Mouse (Mus musculus): ENCODE measurements around the gene Mrpl43. TPM values are rescaled to one million over a fixed set of nuclear protein-coding genes. Genes with fewer than 3 reads are reported as not detected.

Mrpl43 gene
- total and polyA plus RNA-seq, 3 experiments, result 45.6 to 64.7 (median 53.6) TPM

GRCm38 (mm10) chr19:44968329-44968728, 37.9 kb downstream of the Mrpl43 start:
- Histone ChIP-seq H3K4me3 (no peak overlapping the region), H3K4me1 (ENCODE audit: control insufficient read depth, insufficient read depth, low read length) (no peaks in the 10 kb centered on the region), H3K36me3 (ENCODE audit: control insufficient read depth, insufficient read depth, low read length) (peaks cover 2% of the 10 kb centered on the region), H3K27me3 (ENCODE audit: control insufficient read depth, insufficient read depth, low read length) (no peaks in the 10 kb centered on the region), H3K27ac (no peak overlapping the region), H3K79me2 (replicated peaks; ENCODE audit: control insufficient read depth, insufficient read depth, low read length) (no peaks in the 10 kb centered on the region), H3K9ac (ENCODE audit: low read depth, low read length) (no peak overlapping the region)
- 86% methylated on average over 3 of the region's 3 CpGs for WGBS
- TF ChIP-seq EP300 (IDR thresholded peaks at IDR 0.05; ENCODE audit: insufficient read depth, low read depth, low read length) (no peak), POLR2A (IDR thresholded peaks at IDR 0.05; ENCODE audit: insufficient read depth, low read depth, low read length) (no peak), CTCF (IDR thresholded peaks at IDR 0.05) (no peak)
- intact Hi-C loops (cut with DNase I), result no loop called here
- no peak for DNase-seq

DNA sequence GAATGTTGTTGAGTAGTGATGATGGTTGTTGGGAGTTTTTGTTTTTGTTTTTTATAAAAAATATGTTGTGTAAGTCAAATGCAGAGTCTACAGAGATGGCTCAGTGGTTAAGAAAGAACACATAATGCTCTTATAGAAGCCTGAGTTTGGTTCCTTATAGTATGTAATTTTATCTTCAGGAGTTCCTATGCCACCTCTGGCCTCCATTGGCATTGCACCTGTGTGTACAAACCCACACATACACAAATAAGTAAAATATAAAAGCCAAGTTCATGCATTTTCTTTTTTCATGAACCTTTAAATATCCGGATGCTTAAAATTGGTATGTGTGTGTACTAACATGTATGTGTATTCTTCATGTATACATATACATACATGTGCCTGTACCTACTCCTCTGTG, 40.3 kb downstream of the Mrpl43 start:
- intact Hi-C loops (cut with DNase I), result no loop called here
- H3K4me3 ChIP-seq, result no peak overlapping the region
- H3K27me3 ChIP-seq (ENCODE audit: control insufficient read depth, insufficient read depth, low read length), result no peaks in the 10 kb centered on the region
- TF ChIP-seq CTCF (IDR thresholded peaks at IDR 0.05) (peak; percentile 24), EP300 (IDR thresholded peaks at IDR 0.05; ENCODE audit: insufficient read depth, low read depth, low read length) (no peak)
- H3K9ac ChIP-seq (ENCODE audit: low read depth, low read length), result no peak overlapping the region
- 97% methylated on average over 1 of the region's 1 CpGs for WGBS
- H3K4me1 ChIP-seq (ENCODE audit: control insufficient read depth, insufficient read depth, low read length), result no peaks in the 10 kb centered on the region
- H3K36me3 ChIP-seq (ENCODE audit: control insufficient read depth, insufficient read depth, low read length), result peaks cover 2% of the 10 kb centered on the region
- no peaks in the 10 kb centered on the region for H3K79me2 ChIP-seq (replicated peaks; ENCODE audit: control insufficient read depth, insufficient read depth, low read length)
- H3K27ac ChIP-seq, result no peak overlapping the region
- no peak for DNase-seq

DNA sequence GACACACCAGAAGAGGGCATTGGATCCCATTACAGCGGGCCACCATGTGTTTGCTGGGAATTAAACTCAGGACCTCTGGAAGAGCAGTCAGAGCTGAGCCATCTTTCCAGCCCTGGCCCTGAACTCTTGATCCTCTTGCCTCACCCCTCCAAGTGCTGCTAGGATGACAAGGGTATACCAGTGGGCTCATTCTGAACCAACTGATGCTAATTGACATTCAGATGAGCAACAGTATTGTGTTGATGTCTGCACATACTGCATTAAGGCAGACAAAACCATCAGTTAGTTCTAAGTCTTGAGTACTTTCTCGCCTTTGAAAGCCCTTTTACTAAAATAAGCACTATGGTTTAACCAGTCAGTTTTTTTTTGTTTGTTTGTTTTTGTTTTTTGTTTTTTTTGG, 46.6 kb downstream of the Mrpl43 start:
- Histone ChIP-seq H3K79me2 (replicated peaks; ENCODE audit: control insufficient read depth, insufficient read depth, low read length) (no peaks in the 10 kb centered on the region), H3K27me3 (ENCODE audit: control insufficient read depth, insufficient read depth, low read length) (no peaks in the 10 kb centered on the region), H3K9ac (ENCODE audit: low read depth, low read length) (no peak overlapping the region), H3K4me1 (ENCODE audit: control insufficient read depth, insufficient read depth, low read length) (no peaks in the 10 kb centered on the region), H3K4me3 (no peak overlapping the region), H3K27ac (no peak overlapping the region), H3K36me3 (ENCODE audit: control insufficient read depth, insufficient read depth, low read length) (no peaks in the 10 kb centered on the region; the same call in 1 of the 2 replicates)
- DNase-seq, result no peak
- intact Hi-C loops (cut with DNase I), result no loop called here
- WGBS, result 98% methylated on average over 2 of the region's 2 CpGs
- TF ChIP-seq EP300 (IDR thresholded peaks at IDR 0.05; ENCODE audit: insufficient read depth, low read depth, low read length) (no peak), CTCF (IDR thresholded peaks at IDR 0.05) (no peak), POLR2A (IDR thresholded peaks at IDR 0.05; ENCODE audit: insufficient read depth, low read depth, low read length) (no peak)

Other genes with a start within 250 kb of the Mrpl43 start
- gene Slf2, start 75.3 kb downstream of the Mrpl43 start, total RNA-seq (2021), result 10 to 100 TPM; 18.4 to 23.0 TPM
- gene Slf2, start 75.3 kb downstream of the Mrpl43 start, polyA plus RNA-seq (2012; rRNA removed), result 14.3 and 16.6 TPM in 2 replicates
- under 1 TPM; 0.32 to 0.37 TPM for gene Sema4g, start 17.3 kb downstream of the Mrpl43 start, total RNA-seq (2021)
- gene Sema4g, start 17.3 kb downstream of the Mrpl43 start, polyA plus RNA-seq (2012; rRNA removed), result 0.94 and 1.2 TPM in 2 replicates
- 10 to 100 TPM; 29.3 to 32.1 TPM for gene Twnk, start 779 bp downstream of the Mrpl43 start, total RNA-seq (2021)
- 11.9 and 21.9 TPM in 2 replicates for gene Twnk, start 779 bp downstream of the Mrpl43 start, polyA plus RNA-seq (2012; rRNA removed)
- 10 to 100 TPM; 59.1 to 68.1 TPM for gene Lzts2, start 8.0 kb upstream of the Mrpl43 start, total RNA-seq (2021)
- 48.8 and 61.6 TPM in 2 replicates for gene Lzts2, start 8.0 kb upstream of the Mrpl43 start, polyA plus RNA-seq (2012; rRNA removed)
- gene Pdzd7, start 39.3 kb upstream of the Mrpl43 start, total RNA-seq (2021), result under 1 TPM in 1 of 2 experiments, not detected in 1; 0.08 TPM
- 0.38 and 0.43 TPM in 2 replicates for gene Pdzd7, start 39.3 kb upstream of the Mrpl43 start, polyA plus RNA-seq (2012; rRNA removed)
- 10 to 100 TPM; 10.0 to 11.1 TPM for gene Sfxn3, start 41.1 kb upstream of the Mrpl43 start, total RNA-seq (2021)
- 15.5 and 18.7 TPM in 2 replicates for gene Sfxn3, start 41.1 kb upstream of the Mrpl43 start, polyA plus RNA-seq (2012; rRNA removed)
- 1 to 10 TPM; 3.6 to 3.9 TPM for gene Kazald1, start 68.8 kb upstream of the Mrpl43 start, total RNA-seq (2021)
- 4.2 and 4.6 TPM in 2 replicates for gene Kazald1, start 68.8 kb upstream of the Mrpl43 start, polyA plus RNA-seq (2012; rRNA removed)
- under 1 TPM; 0.10 to 0.11 TPM for gene Tlx1, start 144.2 kb upstream of the Mrpl43 start, total RNA-seq (2021)
- 0.09 and 0.20 TPM in 2 replicates for gene Tlx1, start 144.2 kb upstream of the Mrpl43 start, polyA plus RNA-seq (2012; rRNA removed)
- gene Lbx1, start 229.4 kb upstream of the Mrpl43 start, total RNA-seq (2021), result under 1 TPM in 1 of 2 experiments, not detected in 1; 0.14 TPM
- not detected in 2 replicates for gene Lbx1, start 229.4 kb upstream of the Mrpl43 start, polyA plus RNA-seq (2012; rRNA removed)

All from heart, adult 2 months (tissue).